Mouse (Mus musculus) hindbrain, embryonic 15.5 days (tissue): ENCODE results near the gene Pdk3. TPM values are rescaled to one million over a fixed set of nuclear protein-coding genes. Genes with fewer than 3 reads are reported as not detected.

Experiments used
- ATAC-seq: fragments of 200-750 bp; cut with Nextera tagmentation; 2 replicates; pipeline ENCODE4 v1.8.0; 2017; ENCODE audit warnings: low read depth, moderate number of reproducible peaks, moderate TSS enrichment; ENCODE audit not compliant: low FRiP score
- H3K27ac ChIP-seq: fragments of 300-500 bp; sonication (generic); replicated peaks from 2 replicates; pipeline ENCODE4 v1.5.1; 2015; ENCODE audit warnings: mild to moderate bottlenecking, inconsistent platforms
- H3K27me3 ChIP-seq: fragments of 300-500 bp; sonication (generic); 2 replicates; pipeline ENCODE4 v1.6.1; 2015; ENCODE audit warnings: control low read depth, inconsistent platforms
- H3K36me3 ChIP-seq: fragments of 300-500 bp; sonication (generic); 2 replicates; pipeline ENCODE4 v1.6.1; 2015; ENCODE audit warnings: control low read depth, inconsistent platforms
- H3K4me1 ChIP-seq: fragments of 300-500 bp; sonication (generic); replicated peaks from 2 replicates; pipeline ENCODE4 v1.6.1; 2015; ENCODE audit warnings: control low read depth, inconsistent platforms
- H3K4me2 ChIP-seq: fragments of 300-500 bp; sonication (generic); 2 replicates; pipeline ENCODE4 v1.6.1; 2015; ENCODE audit warnings: moderate library complexity, mild to moderate bottlenecking, inconsistent platforms
- H3K4me3 ChIP-seq: fragments of 300-500 bp; sonication (generic); 2 replicates; pipeline ENCODE4 v1.5.1; 2015; ENCODE audit warnings: mild to moderate bottlenecking, inconsistent platforms
- H3K9ac ChIP-seq: fragments of 300-500 bp; sonication (generic); 2 replicates; pipeline ENCODE4 v1.6.1; 2015; ENCODE audit warnings: inconsistent platforms
- H3K9me3 ChIP-seq: fragments of 300-500 bp; sonication (generic); 2 replicates; pipeline ENCODE4 v1.6.1; 2016; ENCODE audit warnings: control low read depth, inconsistent platforms
- WGBS: fragments of 180-500 bp; shearing (Covaris S2); methylation state at CpG from one replicate; pipeline ENCODE4 v1.1.7; 2015; 5-methylcytosine and 5-hydroxymethylcytosine counted together
- polyA plus RNA-seq: library from polyadenylated mRNA; unstranded; fragments of >200 nt; fragmentation: Nextera tagmentation; extraction: Ambion mirVana; gene quantifications from 2 replicates; pipeline ENCODE4 v1.2.1, GENCODE M21; 2015

Gene Pdk3
- polyA plus RNA-seq, 1 experiment from 2014 or later: 25.0 TPM

DNA sequence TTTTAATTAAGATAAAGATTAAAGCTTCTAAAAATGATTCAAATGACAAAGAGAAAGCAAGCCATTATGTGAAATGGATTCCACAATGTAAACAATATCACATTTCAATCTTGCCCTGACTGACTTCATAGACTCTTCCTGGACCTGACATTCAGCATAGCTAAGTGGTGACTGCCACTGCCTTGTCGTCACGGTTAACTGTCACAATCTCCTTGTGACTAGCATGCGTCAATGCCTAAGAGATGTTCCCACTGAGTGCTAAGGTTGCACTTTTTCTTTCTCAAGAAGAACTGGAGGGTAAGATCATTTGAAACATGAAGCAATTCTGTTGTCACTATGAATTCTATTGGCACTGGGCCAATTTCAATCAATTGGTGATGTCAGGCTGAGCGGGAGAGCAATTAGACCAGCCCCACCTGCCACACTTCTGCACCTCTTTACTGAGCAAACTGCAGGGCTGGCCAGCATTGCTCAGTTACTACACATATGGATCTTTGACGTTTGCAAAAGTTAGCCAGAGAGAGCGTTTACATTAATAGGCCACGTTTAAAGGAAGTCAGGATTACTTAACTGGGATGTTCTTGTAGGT is 75.0 kb downstream of the Pdk3 start:
- WGBS: 53% methylated on average over 7 of the region's 7 CpGs
- H3K27ac ChIP-seq: no peak overlapping the region
- no peak for ATAC-seq

DNA sequence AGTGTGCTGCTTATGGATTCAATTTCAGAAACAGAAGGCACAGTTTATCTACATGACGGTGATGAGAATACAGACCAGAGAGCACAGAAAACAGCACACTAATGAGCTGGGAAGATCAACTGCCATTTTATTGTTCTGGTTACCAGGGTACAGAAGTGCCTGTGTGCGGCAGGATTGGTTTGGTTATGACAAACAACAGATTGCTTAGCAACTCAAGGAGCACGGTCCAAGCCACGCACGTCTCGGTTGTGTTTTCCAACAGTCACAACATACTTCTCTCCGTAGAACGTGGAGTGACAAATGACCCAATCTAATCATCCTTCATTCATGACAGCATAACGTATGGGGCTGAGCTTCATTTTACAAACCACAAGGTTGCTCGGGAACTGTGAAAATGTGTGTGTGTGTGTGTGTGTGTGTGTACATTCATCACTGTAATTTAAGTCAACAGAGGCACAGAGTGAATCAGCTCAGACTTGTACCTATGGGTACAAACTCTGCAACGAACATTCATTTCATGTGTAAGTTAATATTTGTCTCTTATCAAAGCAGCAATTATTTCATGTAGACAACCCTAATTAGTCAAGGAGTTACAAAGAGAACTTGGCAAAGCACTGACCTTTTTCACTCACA is 76.7 kb downstream of the Pdk3 start:
- Histone ChIP-seq H3K4me3 (no peak overlapping the region), H3K9ac (no peak overlapping the region), H3K36me3 (no peaks in the 10 kb centered on the region), H3K4me2 (no peak overlapping the region), H3K4me1 (no peaks in the 10 kb centered on the region), H3K9me3 (no peaks in the 10 kb centered on the region), H3K27me3 (no peaks in the 10 kb centered on the region), H3K27ac (no peak overlapping the region)
- peak; percentile 51; the same call in 1 of the 2 replicates for ATAC-seq
- WGBS: 48% methylated on average over 11 of the region's 11 CpGs

More for the DNA sequence above, 75.0 kb downstream of the Pdk3 start:
- no peaks in the 10 kb centered on the region for H3K36me3 ChIP-seq
- H3K4me3 ChIP-seq: no peak overlapping the region
- no peaks in the 10 kb centered on the region for H3K4me1 ChIP-seq
- H3K9ac ChIP-seq: no peak overlapping the region
- H3K27me3 ChIP-seq: no peaks in the 10 kb centered on the region
- H3K4me2 ChIP-seq: no peak overlapping the region
- H3K9me3 ChIP-seq: no peaks in the 10 kb centered on the region

DNA sequence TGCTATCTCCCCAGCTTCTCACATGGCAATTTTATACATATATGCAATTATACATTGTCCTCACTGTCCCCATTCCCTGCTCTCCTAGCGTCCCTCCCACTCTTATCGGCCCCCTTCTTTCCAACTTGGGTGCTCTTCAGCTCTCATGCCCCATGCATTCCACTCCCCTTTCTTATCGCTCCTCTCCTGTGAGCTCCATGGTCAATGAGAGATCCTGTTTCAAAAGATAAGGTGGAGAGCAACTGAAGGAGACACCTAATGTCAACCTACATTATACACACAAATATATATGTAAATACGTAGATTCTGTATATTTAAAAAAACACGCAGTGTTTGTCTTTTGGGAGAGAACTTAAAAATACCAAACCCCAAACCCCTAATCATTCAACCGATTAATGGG is 81.4 kb downstream of the Pdk3 start:
- H3K9me3 ChIP-seq: no peaks in the 10 kb centered on the region
- no peak for ATAC-seq
- no peaks in the 10 kb centered on the region for H3K4me1 ChIP-seq
- H3K27me3 ChIP-seq: no peaks in the 10 kb centered on the region
- no peak overlapping the region for H3K4me2 ChIP-seq
- 0 out of 2 replicates have a peak, but pooled peaks cover 3% of the 10 kb centered on the region for H3K36me3 ChIP-seq
- no peak overlapping the region for H3K27ac ChIP-seq
- WGBS: 91% methylated on average over 6 of the region's 6 CpGs
- no peak overlapping the region for H3K9ac ChIP-seq
- H3K4me3 ChIP-seq: no peak overlapping the region

DNA sequence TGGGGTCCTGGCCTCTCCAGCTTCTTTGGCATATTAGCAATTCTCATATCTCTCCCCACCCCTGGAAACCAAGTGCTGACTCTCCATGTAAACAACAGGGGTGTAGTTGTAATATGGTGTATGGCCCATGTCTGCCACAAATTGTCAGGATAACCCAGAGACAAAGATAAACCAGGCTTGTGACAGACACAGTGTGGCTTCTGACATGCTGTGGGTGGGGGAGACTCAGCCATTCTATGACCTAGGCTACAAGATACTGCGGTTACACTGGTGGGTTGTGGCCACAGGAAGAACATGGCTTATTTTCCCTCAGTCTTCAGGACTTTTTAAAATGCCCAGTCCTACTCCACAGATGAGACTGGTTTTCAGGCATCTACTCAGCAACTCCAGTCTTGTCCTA is 82.8 kb downstream of the Pdk3 start:
- 95% methylated on average over 1 of the region's 1 CpGs for WGBS
- Histone ChIP-seq H3K9ac (no peak overlapping the region), H3K9me3 (no peaks in the 10 kb centered on the region), H3K27me3 (no peaks in the 10 kb centered on the region), H3K27ac (no peak overlapping the region), H3K4me2 (no peak overlapping the region), H3K4me3 (no peak overlapping the region), H3K36me3 (0 out of 2 replicates have a peak, but pooled peaks cover 3% of the 10 kb centered on the region), H3K4me1 (no peaks in the 10 kb centered on the region)
- ATAC-seq: no peak

DNA sequence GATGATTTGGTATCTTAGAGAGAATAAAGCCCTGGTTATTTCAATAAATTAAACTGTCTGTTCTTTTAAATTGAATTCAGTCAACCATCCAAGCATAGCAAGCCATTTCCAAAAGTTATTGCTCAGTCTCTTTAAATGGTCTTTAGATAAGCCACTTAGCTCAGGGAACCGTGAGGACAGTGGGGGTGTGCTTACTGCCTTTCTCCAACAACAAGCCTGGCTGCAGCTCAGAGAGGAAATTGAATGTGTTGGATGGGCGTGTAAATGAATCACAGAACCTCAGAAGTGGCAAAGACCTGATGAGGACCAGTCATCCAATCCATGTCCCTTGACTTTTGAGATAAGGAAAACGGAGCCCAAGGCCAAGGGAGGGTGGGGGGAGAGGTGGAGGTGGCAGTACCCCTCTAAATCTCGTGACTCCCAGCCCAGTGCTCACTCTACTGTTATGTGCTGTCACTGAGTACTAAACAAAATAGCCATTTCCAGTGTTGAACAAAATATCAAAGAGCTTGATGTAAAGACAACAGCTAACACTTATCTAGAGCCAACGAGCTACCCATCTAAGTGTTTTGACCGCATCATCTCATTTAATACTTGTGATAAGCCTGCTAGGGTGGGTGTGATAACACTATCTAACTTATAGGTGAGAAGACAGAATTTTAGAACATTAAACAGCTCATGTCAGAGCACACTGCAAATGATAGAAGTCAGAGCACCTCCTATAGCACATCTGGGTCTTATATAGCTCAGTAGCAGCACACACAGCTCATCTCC is 98.8 kb downstream of the Pdk3 start:
- Histone ChIP-seq H3K9ac (no peak overlapping the region), H3K4me2 (no peak overlapping the region), H3K4me1 (no peaks in the 10 kb centered on the region), H3K27me3 (no peaks in the 10 kb centered on the region), H3K9me3 (no peaks in the 10 kb centered on the region), H3K4me3 (no peak overlapping the region), H3K27ac (no peak overlapping the region), H3K36me3 (no peaks in the 10 kb centered on the region)
- 71% methylated on average over 6 of the region's 6 CpGs for WGBS
- no peak for ATAC-seq

DNA sequence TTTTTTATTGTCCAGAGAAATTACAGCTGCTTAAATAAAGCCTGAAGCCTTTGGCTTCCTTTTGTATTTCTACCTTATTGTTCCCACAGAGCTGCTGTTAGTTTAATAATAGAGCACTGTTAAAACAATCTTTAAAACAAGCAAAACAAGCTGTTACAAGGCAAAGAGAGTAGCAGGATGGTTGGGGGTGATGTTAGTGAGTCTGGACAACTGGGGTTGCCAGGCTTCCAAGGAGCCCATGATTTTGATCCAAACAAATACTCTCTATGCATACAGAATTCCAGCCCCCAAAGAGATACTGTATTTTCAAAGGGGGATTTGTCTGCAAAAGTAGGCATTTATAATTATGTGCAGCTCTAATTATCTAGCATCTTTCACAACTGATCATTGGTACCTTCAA is 99.6 kb downstream of the Pdk3 start:
- no peaks in the 10 kb centered on the region for H3K9me3 ChIP-seq
- ATAC-seq: no peak
- no peak overlapping the region for H3K4me2 ChIP-seq
- H3K27me3 ChIP-seq: no peaks in the 10 kb centered on the region
- no peak overlapping the region for H3K27ac ChIP-seq
- no peak overlapping the region for H3K4me3 ChIP-seq
- H3K36me3 ChIP-seq: no peaks in the 10 kb centered on the region
- no peaks in the 10 kb centered on the region for H3K4me1 ChIP-seq
- no peak overlapping the region for H3K9ac ChIP-seq

DNA sequence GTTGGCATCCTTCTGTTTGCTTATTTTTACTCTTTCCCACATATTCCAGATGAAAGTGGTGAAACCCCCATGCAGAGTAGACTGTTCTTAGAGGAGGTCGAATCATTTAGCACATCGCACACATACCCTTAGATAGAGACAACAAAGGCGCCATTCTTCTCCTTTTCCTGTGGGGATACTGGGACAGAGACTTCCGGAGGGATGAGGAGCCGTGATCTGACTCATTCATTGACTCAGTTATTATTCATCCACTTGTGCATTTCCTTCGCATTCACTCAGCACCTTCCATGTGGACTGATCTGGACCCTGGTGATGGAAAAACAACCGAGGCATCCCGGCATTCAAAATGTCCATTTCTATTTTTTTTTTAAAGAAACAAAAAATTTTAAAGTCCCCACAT is 101.1 kb downstream of the Pdk3 start:
- ATAC-seq: no peak
- Histone ChIP-seq H3K4me3 (no peak overlapping the region), H3K9ac (no peak overlapping the region), H3K4me1 (no peaks in the 10 kb centered on the region), H3K9me3 (no peaks in the 10 kb centered on the region), H3K36me3 (no peaks in the 10 kb centered on the region), H3K27me3 (no peaks in the 10 kb centered on the region), H3K4me2 (no peak overlapping the region), H3K27ac (no peak overlapping the region)
- WGBS: 74% methylated on average over 8 of the region's 8 CpGs

DNA sequence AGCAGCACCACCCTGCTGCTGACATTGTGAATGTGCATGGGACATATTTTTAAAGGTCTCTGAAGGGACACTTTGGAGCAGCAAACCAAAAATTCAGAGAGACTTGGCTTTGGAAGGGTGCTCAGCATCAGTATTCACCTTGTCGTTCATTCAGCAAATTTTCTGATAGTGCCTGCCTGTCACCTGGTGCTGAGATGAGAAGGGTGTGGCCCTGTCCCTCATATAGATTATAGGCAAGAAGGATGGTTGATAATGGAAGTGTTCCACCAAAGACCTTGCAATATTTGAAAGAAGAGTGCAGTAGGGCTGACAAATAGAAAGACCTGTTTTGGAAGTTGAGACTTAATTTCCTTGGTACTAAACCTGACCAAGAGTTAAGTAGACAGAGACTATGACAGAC is 102.5 kb downstream of the Pdk3 start:
- no peaks in the 10 kb centered on the region for H3K36me3 ChIP-seq
- no peaks in the 10 kb centered on the region for H3K4me1 ChIP-seq
- no peaks in the 10 kb centered on the region for H3K27me3 ChIP-seq
- H3K4me2 ChIP-seq: no peak overlapping the region
- no peak overlapping the region for H3K27ac ChIP-seq
- H3K9ac ChIP-seq: no peak overlapping the region
- H3K4me3 ChIP-seq: no peak overlapping the region
- ATAC-seq: no peak
- 88% methylated on average over 1 of the region's 1 CpGs for WGBS
- H3K9me3 ChIP-seq: no peaks in the 10 kb centered on the region

Other genes starting within 250 kb of the Pdk3 start
- 4.9 and 6.0 TPM in 2 replicates for gene Pola1, start 200.0 kb downstream of the Pdk3 start, polyA plus RNA-seq
- 23.1 and 23.9 TPM in 2 replicates for gene Pcyt1b, start 177.3 kb downstream of the Pdk3 start, polyA plus RNA-seq
- gene AU015836, start 136.5 kb upstream of the Pdk3 start, polyA plus RNA-seq: not detected in 2 replicates